22 mouse cellular contexts compared by ENCODE assay signal in the genomic region with DNA sequence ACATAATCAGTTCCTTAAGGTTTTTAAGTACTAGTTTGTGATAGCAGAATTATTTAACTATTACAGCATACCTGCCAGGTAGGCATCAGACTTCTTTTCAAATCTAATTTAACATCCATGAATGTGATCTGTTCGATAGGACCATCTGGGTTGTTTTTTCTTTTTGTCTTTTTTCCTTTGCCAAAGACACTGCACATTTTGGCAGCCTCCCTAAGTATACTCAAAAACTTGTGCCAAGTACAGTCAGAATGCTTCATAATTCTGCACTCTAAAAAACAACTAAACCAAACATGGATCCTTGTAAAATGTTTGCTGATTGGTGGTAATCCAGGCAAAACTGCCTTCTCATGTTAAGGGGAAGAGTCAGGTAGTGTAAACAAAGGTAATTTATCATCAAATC.
DNase-seq lines count a peak whose midpoint lies in the region; ATAC-seq and TF ChIP-seq lines count a peak whose summit lies in the region.
"Had no signal": no experiment of that assay in that cellular context is flagged by ENCODE, and none has a peak within 500 bp of the region (broad histone marks: within the 10 kb centered on the region; RNA-seq: fewer than 3 reads in every experiment).

No protein-coding gene starts in this region.

- TF ChIP-seq POLR2A in lung, adult 2 months (IDR thresholded peaks at IDR 0.05; ENCODE audit: borderline replicate concordance, extremely low read depth, low read depth, low read length): no peak

- DNase-seq in cerebellum, adult 9-10 months: peak; percentile 37
- DNase-seq in cerebellum, postnatal 4 days (ENCODE audit: low spot score in 2 of 2): no peak
- no peak for DNase-seq in frontal cortex, postnatal 10 days (ENCODE audit: low spot score in 2 of 2)
- DNase-seq in lung, embryonic 14.5 days: peak; percentile 14
- no peak for DNase-seq in lung, adult 2 months
- DNase-seq: adrenal gland, postnatal 14 days; embryo, embryonic 11 days; kidney, postnatal 4 days; liver, embryonic 13.5 days; lung, postnatal 14 days; thymus, postnatal 25 days had no signal

- no peaks in the 10 kb centered on the region for H3K4me1 ChIP-seq in lung, embryonic 14.5 days (ENCODE audit: insufficient read depth)
- H3K4me1 ChIP-seq in lung, adult 2 months (ENCODE audit: control insufficient read depth, insufficient read depth, low read length): no peaks in the 10 kb centered on the region
- no peaks in the 10 kb centered on the region for H3K4me1 ChIP-seq in kidney, embryonic 14.5 days (ENCODE audit: control insufficient read depth, insufficient read depth, low read length)
- H3K4me1 ChIP-seq: heart, embryonic 13.5 days; hindbrain, embryonic 13.5 days; intestine, embryonic 15.5 days; kidney, embryonic 15.5 days; limb, embryonic 12.5 days; liver, embryonic 13.5 days; midbrain, embryonic 13.5 days; neural tube, embryonic 12.5 days had no signal

- ATAC-seq in frontal cortex, adult (ENCODE audit: low TSS enrichment): peak; percentile 41; the same call in 1 of the 2 replicates
- no peak for ATAC-seq in lung, embryonic 14.5 days (ENCODE audit: insufficient read depth)
- ATAC-seq in kidney, embryonic 14.5 days (ENCODE audit: low FRiP score, low TSS enrichment): no peak
- ATAC-seq: activated CD4-positive, CD25-positive, alpha-beta regulatory T cell, adult 4 months; intestine, embryonic 15.5 days; midbrain, embryonic 13.5 days had no signal

- no peaks in the 10 kb centered on the region for H3K27me3 ChIP-seq in lung, embryonic 14.5 days (ENCODE audit: insufficient read depth, low read length)
- no peaks in the 10 kb centered on the region for H3K27me3 ChIP-seq in kidney, embryonic 14.5 days (ENCODE audit: control insufficient read depth, insufficient read depth, low read length)
- H3K27me3 ChIP-seq: heart, embryonic 13.5 days; hindbrain, embryonic 13.5 days; intestine, embryonic 15.5 days; kidney, embryonic 15.5 days; limb, embryonic 12.5 days; liver, embryonic 13.5 days; midbrain, embryonic 13.5 days; neural tube, embryonic 12.5 days had no signal

- H3K36me3 ChIP-seq in lung, embryonic 14.5 days (ENCODE audit: insufficient read depth): no peaks in the 10 kb centered on the region
- H3K36me3 ChIP-seq in kidney, embryonic 14.5 days (ENCODE audit: control insufficient read depth, insufficient read depth, low read length): no peaks in the 10 kb centered on the region
- H3K36me3 ChIP-seq: G1E; heart, embryonic 13.5 days; hindbrain, embryonic 13.5 days; intestine, embryonic 15.5 days; kidney, embryonic 15.5 days; limb, embryonic 12.5 days; liver, embryonic 13.5 days; midbrain, embryonic 13.5 days; neural tube, embryonic 12.5 days had no signal

- no peak overlapping the region for H3K4me3 ChIP-seq in lung, embryonic 14.5 days (ENCODE audit: low read depth, low read length)
- no peak overlapping the region for H3K4me3 ChIP-seq in lung, adult 2 months (replicated peaks; ENCODE audit: extremely low read depth, low read depth, low read length)
- H3K4me3 ChIP-seq in kidney, embryonic 14.5 days (ENCODE audit: low read length): no peak overlapping the region
- H3K4me3 ChIP-seq: heart, embryonic 13.5 days; hindbrain, embryonic 13.5 days; intestine, embryonic 15.5 days; kidney, embryonic 15.5 days; limb, embryonic 12.5 days; liver, embryonic 13.5 days; midbrain, embryonic 13.5 days; neural tube, embryonic 12.5 days had no signal

- no peak for TF ChIP-seq CTCF in lung, embryonic 14.5 days (IDR thresholded peaks at IDR 0.05; ENCODE audit: low read depth)
- no peak for TF ChIP-seq CTCF in lung, adult 2 months (IDR thresholded peaks at IDR 0.05; ENCODE audit: insufficient read depth, low read length)

- H3K9ac ChIP-seq in lung, embryonic 14.5 days: no peak overlapping the region
- H3K9ac ChIP-seq in kidney, embryonic 14.5 days (ENCODE audit: low read depth, low read length): no peak overlapping the region
- H3K9ac ChIP-seq: heart, embryonic 13.5 days; hindbrain, embryonic 13.5 days; intestine, embryonic 15.5 days; kidney, embryonic 15.5 days; limb, embryonic 12.5 days; liver, embryonic 13.5 days; midbrain, embryonic 13.5 days; neural tube, embryonic 12.5 days had no signal

- no peak overlapping the region for H3K4me2 ChIP-seq in lung, embryonic 14.5 days
- no peak overlapping the region for H3K4me2 ChIP-seq in kidney, embryonic 14.5 days (replicated peaks; ENCODE audit: low read depth, low read length)
- H3K4me2 ChIP-seq: heart, embryonic 13.5 days; hindbrain, embryonic 13.5 days; intestine, embryonic 15.5 days; kidney, embryonic 15.5 days; limb, embryonic 12.5 days; liver, embryonic 13.5 days; midbrain, embryonic 13.5 days; neural tube, embryonic 12.5 days had no signal

- H3K27ac ChIP-seq in lung, embryonic 14.5 days (ENCODE audit: low read depth): no peak overlapping the region
- H3K27ac ChIP-seq in kidney, embryonic 14.5 days (ENCODE audit: low read depth, low read length): no peak overlapping the region
- H3K27ac ChIP-seq: heart, embryonic 13.5 days; hindbrain, embryonic 13.5 days; intestine, embryonic 15.5 days; kidney, embryonic 15.5 days; limb, embryonic 12.5 days; liver, embryonic 13.5 days; midbrain, embryonic 13.5 days; neural tube, embryonic 12.5 days had no signal

- H3K9me3 ChIP-seq in lung, embryonic 14.5 days (ENCODE audit: low read depth, low read length): no peaks in the 10 kb centered on the region
- H3K9me3 ChIP-seq in kidney, embryonic 14.5 days (ENCODE audit: control insufficient read depth, low read length): no peaks in the 10 kb centered on the region
- H3K9me3 ChIP-seq: G1E; heart, embryonic 13.5 days; hindbrain, embryonic 13.5 days; intestine, embryonic 15.5 days; kidney, embryonic 15.5 days; limb, embryonic 12.5 days; liver, embryonic 13.5 days; midbrain, embryonic 13.5 days; neural tube, embryonic 12.5 days had no signal

- WGBS in lung, embryonic 14.5 days: 60% methylated on average over 1 of the region's 1 CpGs
- WGBS in lung, adult 2 months: 47% methylated on average over 1 of the region's 1 CpGs
- WGBS in kidney, embryonic 14.5 days: 89% methylated on average over 1 of the region's 1 CpGs

Comparison
In these comparisons a context has a peak if more than half of its experiments do, and no peak if none do; other contexts are left out.
1. DNase-seq: peak in cerebellum, adult 9-10 months (single experiment) and lung, embryonic 14.5 days (single experiment); none in cerebellum, postnatal 4 days (0 of 2), frontal cortex, postnatal 10 days (0 of 2) and lung, adult 2 months (single experiment).